Mouse (Mus musculus) liver, embryonic 14.5 days (tissue): ENCODE results near the gene Armc2.

Experiments
- CTCF ChIP-seq: IDR thresholded peaks from 2 replicates; pipeline ENCODE4 v1.5.1; 2016; ENCODE audit warnings: antibody characterized with exemption, low read depth, control low read depth
- EP300 ChIP-seq: IDR thresholded peaks from 2 replicates; pipeline ENCODE4 v1.6.1; 2016; ENCODE audit warnings: antibody characterized with exemption, low read depth

DNA sequence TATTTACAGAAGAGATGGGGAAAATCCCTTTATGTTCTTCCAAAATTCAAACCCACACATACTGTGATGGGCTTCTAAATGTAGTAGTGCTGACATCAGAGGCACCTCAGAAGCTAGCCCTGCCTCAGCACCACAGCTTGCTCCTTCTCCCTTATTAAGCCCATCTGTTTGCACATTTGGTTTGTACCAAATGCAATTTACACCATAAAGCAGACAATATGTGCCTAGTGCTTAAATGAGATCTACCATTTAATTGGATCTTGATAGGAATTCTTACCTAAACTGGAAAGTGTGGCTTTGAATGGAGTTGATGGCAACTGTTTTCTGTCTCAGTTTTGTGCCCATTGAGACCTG lies 82.8 kb downstream of the Armc2 start:
- TF ChIP-seq EP300, result no peak
- no peak for TF ChIP-seq CTCF
